Mouse (Mus musculus): ENCODE results near the gene Ntf3. TPM values are rescaled to one million over a fixed set of nuclear protein-coding genes. Genes with fewer than 3 reads are reported as not detected.

Ntf3 gene
- polyA plus RNA-seq, 1 experiment from 2014 or later: 22.9 TPM

DNA sequence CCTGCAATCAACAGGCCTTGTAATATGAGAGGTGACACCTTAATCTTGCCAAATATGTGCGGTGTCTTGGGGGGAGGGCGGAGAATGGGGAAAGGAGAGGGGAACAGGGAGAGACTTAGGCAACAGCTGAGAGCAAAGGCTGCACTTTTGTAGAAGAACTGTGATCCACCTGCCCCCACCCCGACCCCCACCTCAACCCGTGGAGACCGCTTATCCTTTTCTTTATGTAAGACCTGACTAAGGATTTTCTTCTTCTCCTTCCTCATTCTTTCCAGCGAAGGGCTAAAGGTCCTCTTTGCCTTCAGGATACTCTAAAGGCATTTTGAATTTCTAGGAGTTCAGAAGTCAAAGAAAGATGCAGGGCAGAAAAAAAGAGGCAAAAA is 489 bp upstream of the Ntf3 start:
- H3K4me1 ChIP-seq: peaks cover 61% of the 10 kb centered on the region
- 2% methylated on average over 6 of the region's 6 CpGs for whole genome bisulfite sequencing
- no peaks in the 10 kb centered on the region for H3K9me3 ChIP-seq (replicated peaks)
- H3K4me3 ChIP-seq: peak overlapping the region; percentile 68
- H3K36me3 ChIP-seq: no peaks in the 10 kb centered on the region
- no peak for DNase-seq (ENCODE audit: low spot score)
- 0 out of 2 replicates have a peak, but pooled peaks cover 3% of the 10 kb centered on the region for H3K27me3 ChIP-seq (ENCODE audit: low read depth, poor library complexity, severe bottlenecking)
- peak overlapping the region; percentile 91 for H3K27ac ChIP-seq

DNA sequence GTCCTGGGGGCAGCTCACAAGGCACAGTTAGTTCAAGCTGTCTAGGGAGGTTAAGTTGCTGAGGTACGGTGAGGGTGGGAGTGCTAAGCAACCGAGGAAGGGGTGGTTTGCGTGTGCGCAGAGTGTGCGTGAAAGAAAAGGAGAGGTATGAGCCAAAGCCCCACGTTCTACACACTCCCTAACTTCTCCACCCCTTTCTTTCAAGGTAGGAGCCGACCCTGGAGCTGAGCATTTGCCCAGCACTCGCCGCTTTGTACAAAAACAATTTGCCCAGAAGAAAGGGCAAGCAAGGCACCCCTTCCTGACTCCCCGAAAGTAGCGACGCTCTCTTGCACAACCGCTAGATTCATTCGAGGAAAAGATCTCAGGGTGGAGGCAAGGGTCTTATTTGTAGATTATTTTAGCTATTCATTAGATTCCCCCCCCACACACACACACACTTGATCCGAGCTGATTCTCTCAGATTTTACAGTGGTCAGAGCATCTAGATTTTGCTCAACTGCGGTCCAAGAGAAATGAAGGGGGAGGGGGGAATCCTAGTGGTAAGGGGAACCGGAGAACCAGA is 1.0 kb downstream of the Ntf3 start:
- 0 out of 2 replicates have a peak, but pooled peaks cover 3% of the 10 kb centered on the region for H3K27me3 ChIP-seq (ENCODE audit: low read depth, poor library complexity, severe bottlenecking)
- no peaks in the 10 kb centered on the region for H3K36me3 ChIP-seq
- H3K9me3 ChIP-seq (replicated peaks): no peaks in the 10 kb centered on the region
- H3K4me3 ChIP-seq: peak overlapping the region; percentile 68
- 4% methylated on average over 17 of the region's 17 CpGs for WGBS
- peak; percentile 56 for DNase-seq (ENCODE audit: low spot score)
- H3K27ac ChIP-seq: peak overlapping the region; percentile 91
- H3K4me1 ChIP-seq: peaks cover 76% of the 10 kb centered on the region

GRCm38 (mm10) chr6:126164781-126165180 is 1.9 kb downstream of the Ntf3 start:
- Histone ChIP-seq H3K27me3 (ENCODE audit: low read depth, poor library complexity, severe bottlenecking) (0 out of 2 replicates have a peak, but pooled peaks cover 3% of the 10 kb centered on the region), H3K4me1 (peaks cover 85% of the 10 kb centered on the region), H3K36me3 (no peaks in the 10 kb centered on the region), H3K27ac (peak overlapping the region; percentile 91), H3K9me3 (replicated peaks) (no peaks in the 10 kb centered on the region), H3K4me3 (peak overlapping the region; percentile 68)
- DNase-seq (ENCODE audit: low spot score): peak; percentile 87
- WGBS: 0% methylated on average over 27 of the region's 27 CpGs

DNA sequence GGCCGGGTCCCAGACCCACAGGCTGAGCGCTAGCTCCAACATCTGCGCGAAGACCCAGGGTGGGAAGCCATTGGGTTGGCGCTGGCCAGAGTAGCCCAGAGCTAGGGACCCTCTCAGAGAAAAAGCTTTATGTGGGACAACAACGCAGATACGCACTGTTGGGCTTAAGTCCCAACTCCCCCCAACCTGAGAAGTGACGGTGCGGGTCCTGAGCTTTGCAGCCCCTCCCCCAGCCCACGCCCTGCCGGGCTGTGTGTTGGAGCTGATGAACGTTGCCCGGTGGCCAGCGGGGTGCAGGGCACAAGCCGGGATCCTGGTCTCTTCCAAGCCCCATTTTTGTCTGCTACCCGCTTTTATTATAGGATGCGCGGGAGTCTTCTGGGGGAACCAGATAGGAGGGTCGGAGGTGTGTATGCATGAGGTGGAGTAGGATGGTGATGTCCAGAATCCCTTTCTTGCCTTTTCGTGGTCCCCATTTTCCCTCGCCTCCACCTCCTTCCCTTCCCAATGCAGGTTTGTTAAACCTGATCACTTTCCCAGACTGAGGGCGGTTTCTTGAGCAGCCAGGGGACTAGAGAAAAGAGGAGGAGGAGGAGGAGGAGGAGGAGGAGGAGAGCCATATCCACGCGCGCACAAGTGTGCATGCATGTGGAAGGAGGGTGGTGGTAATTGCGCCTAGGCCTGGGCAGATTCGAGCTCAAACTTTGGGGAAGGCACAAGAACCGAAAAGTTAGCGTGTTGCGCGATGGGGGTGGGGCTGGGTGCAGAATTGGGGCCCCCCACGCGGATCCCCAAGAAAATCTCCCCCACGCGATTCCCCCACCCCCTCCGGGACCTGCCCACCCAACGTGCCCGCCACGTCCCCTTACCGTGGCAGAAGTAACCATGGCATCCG is 2.6 kb downstream of the Ntf3 start:
- Histone ChIP-seq H3K4me1 (peaks cover 92% of the 10 kb centered on the region), H3K27ac (peak overlapping the region; percentile 91), H3K27me3 (ENCODE audit: low read depth, poor library complexity, severe bottlenecking) (0 out of 2 replicates have a peak, but pooled peaks cover 3% of the 10 kb centered on the region), H3K36me3 (peaks cover 2% of the 10 kb centered on the region; the same call in 1 of the 2 replicates), H3K9me3 (replicated peaks) (no peaks in the 10 kb centered on the region), H3K4me3 (peak overlapping the region; percentile 68)
- DNase-seq (ENCODE audit: low spot score): peak; percentile 71
- WGBS: under 1% methylated on average over 41 of the region's 41 CpGs

DNA sequence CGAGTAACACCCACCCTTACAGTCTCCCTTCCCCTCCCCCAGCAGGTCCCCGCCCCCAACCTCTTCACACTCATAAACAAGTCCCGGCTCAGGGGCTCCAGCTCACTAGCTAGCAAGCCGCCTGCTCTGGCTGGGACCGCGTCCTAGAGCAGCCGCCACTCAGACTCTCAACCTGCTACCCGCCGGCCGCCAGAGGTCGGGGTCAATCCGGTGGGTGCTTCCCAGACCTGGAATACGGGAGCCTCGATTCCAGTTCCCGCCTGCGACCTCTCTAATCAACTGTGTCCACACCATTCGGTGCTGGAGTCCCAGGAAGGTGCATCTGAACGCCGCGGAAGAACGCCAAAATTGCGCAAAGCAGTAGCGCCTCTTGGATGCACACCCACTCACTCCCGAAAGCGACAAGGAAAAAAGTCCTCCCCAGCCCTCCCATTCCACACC is 3.5 kb downstream of the Ntf3 start:
- no peaks in the 10 kb centered on the region for H3K9me3 ChIP-seq (replicated peaks)
- peak; percentile 86 for DNase-seq (ENCODE audit: low spot score)

GRCm38 (mm10) chr6:126162351-126162758 is 4.4 kb downstream of the Ntf3 start:
- peaks cover 4% of the 10 kb centered on the region; the same call in 1 of the 2 replicates for H3K36me3 ChIP-seq
- H3K27me3 ChIP-seq (ENCODE audit: low read depth, poor library complexity, severe bottlenecking): 0 out of 2 replicates have a peak, but pooled peaks cover 3% of the 10 kb centered on the region
- WGBS: 2% methylated on average over 10 of the region's 10 CpGs
- peak; percentile 67 for DNase-seq (ENCODE audit: low spot score)
- no peaks in the 10 kb centered on the region for H3K9me3 ChIP-seq (replicated peaks)
- peak overlapping the region; percentile 91 for H3K27ac ChIP-seq
- peak overlapping the region; percentile 68 for H3K4me3 ChIP-seq
- H3K4me1 ChIP-seq: peaks cover 96% of the 10 kb centered on the region

More for the DNA sequence above, 3.5 kb downstream of the Ntf3 start:
- Histone ChIP-seq H3K36me3 (peaks cover 4% of the 10 kb centered on the region; the same call in 1 of the 2 replicates), H3K4me1 (peaks cover 96% of the 10 kb centered on the region), H3K4me3 (peak overlapping the region; percentile 68), H3K27me3 (ENCODE audit: low read depth, poor library complexity, severe bottlenecking) (0 out of 2 replicates have a peak, but pooled peaks cover 3% of the 10 kb centered on the region), H3K27ac (peak overlapping the region; percentile 91)
- WGBS: under 1% methylated on average over 25 of the region's 25 CpGs

DNA sequence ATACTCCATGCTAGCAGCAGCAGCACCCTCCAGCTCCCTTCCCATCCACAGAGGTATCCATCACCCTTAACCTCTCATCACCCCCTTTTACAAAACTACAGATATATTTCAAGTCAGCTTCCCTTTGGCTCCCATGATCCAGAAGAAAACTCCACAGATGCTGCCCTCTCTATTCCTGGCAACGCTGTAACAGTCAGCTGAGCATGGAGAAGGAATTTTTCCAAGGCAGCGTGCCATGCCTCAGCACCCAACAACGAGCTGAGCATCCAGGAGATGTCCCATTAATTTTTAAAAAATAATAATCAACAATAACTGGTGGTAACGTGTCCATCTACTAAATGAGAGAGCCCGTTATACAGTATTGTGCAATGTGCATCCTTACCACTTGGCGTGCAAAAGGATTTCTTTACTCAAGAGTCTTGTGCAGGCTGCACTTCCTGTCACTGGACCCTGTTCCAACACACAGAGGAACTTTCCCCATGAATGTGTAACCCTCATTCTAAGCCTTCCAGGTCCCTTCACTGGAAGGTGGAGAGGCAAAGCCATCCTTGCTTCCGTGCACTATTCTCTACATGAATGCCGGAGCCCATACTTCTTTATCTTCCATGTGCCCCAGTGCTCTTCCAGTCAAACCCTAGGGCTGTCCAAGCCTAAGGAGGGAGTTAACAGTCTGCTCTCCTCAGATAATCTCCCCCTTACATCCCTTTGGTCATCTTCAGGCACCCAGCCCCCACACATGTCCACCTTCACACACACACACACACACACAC is 5.0 kb downstream of the Ntf3 start:
- H3K36me3 ChIP-seq: peaks cover 4% of the 10 kb centered on the region; the same call in 1 of the 2 replicates
- H3K27ac ChIP-seq: peak overlapping the region; percentile 91
- 0 out of 2 replicates have a peak, but pooled peaks cover 3% of the 10 kb centered on the region for H3K27me3 ChIP-seq (ENCODE audit: low read depth, poor library complexity, severe bottlenecking)
- no peaks in the 10 kb centered on the region for H3K9me3 ChIP-seq (replicated peaks)
- peak overlapping the region; percentile 68 for H3K4me3 ChIP-seq
- 61% methylated on average over 8 of the region's 8 CpGs for WGBS
- peaks cover 96% of the 10 kb centered on the region for H3K4me1 ChIP-seq
- no peak for DNase-seq (ENCODE audit: low spot score)

- H3K9me3 ChIP-seq (replicated peaks): no peaks in the 10 kb centered on the region
- H3K4me1 ChIP-seq: peaks cover 87% of the 10 kb centered on the region
- no peak overlapping the region for H3K4me3 ChIP-seq
- 0 out of 2 replicates have a peak, but pooled peaks cover 3% of the 10 kb centered on the region for H3K27me3 ChIP-seq (ENCODE audit: low read depth, poor library complexity, severe bottlenecking)
- H3K36me3 ChIP-seq: peaks cover 4% of the 10 kb centered on the region; the same call in 1 of the 2 replicates
- peak overlapping the region; percentile 40; the same call in 1 of the 2 replicates for H3K27ac ChIP-seq
- WGBS: 63% methylated on average over 5 of the region's 5 CpGs
- DNase-seq (ENCODE audit: low spot score): no peak
Measured at GRCm38 (mm10) chr6:126160067-126160411, 6.7 kb downstream of the Ntf3 start.

DNA sequence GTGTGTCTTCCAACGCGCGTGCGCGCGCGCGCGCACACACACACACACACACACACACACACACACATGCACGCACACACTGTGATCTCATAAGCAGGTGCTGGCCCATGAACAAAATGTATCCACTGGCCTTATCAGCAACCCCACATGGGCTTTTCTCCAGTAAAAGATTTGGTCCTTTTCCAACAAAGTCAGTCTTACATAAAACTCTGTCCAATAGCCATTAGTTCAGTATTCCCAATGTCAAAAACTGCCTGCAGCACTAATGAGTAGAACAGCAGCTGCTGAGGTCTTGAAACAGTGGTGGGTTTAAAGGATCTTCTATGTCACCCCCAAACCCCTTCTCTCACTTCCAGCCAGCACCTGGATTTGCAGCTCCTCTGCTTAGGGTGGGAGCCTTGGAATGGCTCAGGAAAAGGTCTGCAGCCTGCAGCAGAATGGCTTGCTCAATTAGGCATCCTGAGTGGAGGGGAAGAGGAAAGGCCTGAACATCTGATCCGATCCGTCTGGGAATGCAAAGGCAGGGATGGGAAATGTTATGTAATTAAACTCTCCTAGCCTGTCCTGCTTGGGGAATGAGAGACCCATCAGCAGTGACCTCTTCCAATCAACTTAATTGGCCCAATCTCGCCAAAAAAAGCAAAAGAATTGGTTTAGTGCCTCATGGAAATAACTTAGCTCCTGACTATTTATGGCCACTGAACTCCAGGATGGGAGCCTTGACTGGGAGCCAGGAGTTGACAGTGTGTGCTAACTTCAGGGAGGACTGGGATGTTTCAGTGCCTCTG is 7.2 kb downstream of the Ntf3 start:
- H3K9me3 ChIP-seq (replicated peaks): no peaks in the 10 kb centered on the region
- peaks cover 87% of the 10 kb centered on the region for H3K4me1 ChIP-seq
- 84% methylated on average over 13 of the region's 13 CpGs for WGBS
- H3K27ac ChIP-seq: peak overlapping the region; percentile 40; the same call in 1 of the 2 replicates
- no peak overlapping the region for H3K4me3 ChIP-seq
- DNase-seq (ENCODE audit: low spot score): no peak
- H3K36me3 ChIP-seq: peaks cover 4% of the 10 kb centered on the region; the same call in 1 of the 2 replicates
- 0 out of 2 replicates have a peak, but pooled peaks cover 3% of the 10 kb centered on the region for H3K27me3 ChIP-seq (ENCODE audit: low read depth, poor library complexity, severe bottlenecking)

- H3K27me3 ChIP-seq (ENCODE audit: low read depth, poor library complexity, severe bottlenecking): no peaks in the 10 kb centered on the region
- H3K4me3 ChIP-seq: no peak overlapping the region
- no peak for DNase-seq (ENCODE audit: low spot score)
- 93% methylated on average over 2 of the region's 2 CpGs for WGBS
- peaks cover 20% of the 10 kb centered on the region; the same call in 1 of the 2 replicates for H3K36me3 ChIP-seq
- H3K9me3 ChIP-seq (replicated peaks): no peaks in the 10 kb centered on the region
- H3K4me1 ChIP-seq: peaks cover 68% of the 10 kb centered on the region
- no peak overlapping the region for H3K27ac ChIP-seq
Measured at GRCm38 (mm10) chr6:126155928-126156327, 10.8 kb downstream of the Ntf3 start.

DNA sequence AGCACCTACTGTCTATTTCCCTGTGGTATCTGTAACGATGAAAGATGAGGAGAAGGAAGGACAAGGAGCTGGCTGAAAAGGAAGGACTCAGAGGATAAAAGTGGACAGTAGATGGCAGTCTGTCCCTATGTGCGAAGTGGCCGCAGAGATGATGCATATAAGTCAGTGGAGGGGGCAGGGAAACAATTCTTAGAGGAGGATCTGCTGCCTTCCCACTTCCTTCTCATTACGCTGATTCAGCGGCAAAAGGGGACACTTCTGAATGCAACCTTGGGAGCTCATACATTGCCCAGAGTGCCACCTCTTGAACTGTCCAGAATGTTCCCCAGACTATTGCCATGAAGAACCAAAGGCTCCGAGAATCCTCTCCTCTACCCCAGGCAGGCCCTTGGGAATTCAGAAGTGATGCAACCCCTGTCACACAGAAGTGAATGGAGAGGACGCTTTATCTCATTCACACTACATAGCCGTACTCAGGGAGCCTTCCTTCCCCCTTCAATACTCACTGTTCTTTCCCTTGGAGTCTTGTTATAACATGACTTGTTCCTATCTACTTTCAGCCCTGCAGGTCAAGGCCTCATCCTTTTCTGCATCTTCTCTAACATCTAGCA is 12.2 kb downstream of the Ntf3 start:
- no peak for DNase-seq (ENCODE audit: low spot score)
- peaks cover 53% of the 10 kb centered on the region for H3K4me1 ChIP-seq

More for the DNA sequence above, 12.2 kb downstream of the Ntf3 start:
- Histone ChIP-seq H3K4me3 (no peak overlapping the region), H3K27ac (no peak overlapping the region), H3K27me3 (ENCODE audit: low read depth, poor library complexity, severe bottlenecking) (no peaks in the 10 kb centered on the region), H3K36me3 (peaks cover 26% of the 10 kb centered on the region; the same call in 1 of the 2 replicates), H3K9me3 (replicated peaks) (no peaks in the 10 kb centered on the region)
- 51% methylated on average over 8 of the region's 8 CpGs for WGBS

Data from limb, embryonic 10.5 days (tissue).